Mouse (Mus musculus) liver, embryonic 14.5 days (tissue): ENCODE data around the gene Sh3glb1. TPM values are rescaled to one million over a fixed set of nuclear protein-coding genes. Genes with fewer than 3 reads are reported as not detected.

ENCODE experiments used
- ATAC-seq: fragments of 200-750 bp; cut with Nextera tagmentation; 2 replicates; pipeline ENCODE4 v1.8.0; 2017; ENCODE audit warnings: moderate number of reproducible peaks, mild to moderate bottlenecking, moderate library complexity; ENCODE audit not compliant: insufficient read depth
- DNase-seq, 3 experiments: peaks; one replicate each; pipeline ENCODE4 v3.0.0-alpha.2; 2012 to 2013; ENCODE audit warnings: low read depth in 3 of 3, low spot score in 3 of 3
- H3K27ac ChIP-seq: fragments of 300-500 bp; sonication (generic); 2 replicates; pipeline ENCODE4 v1.5.1; 2014; ENCODE audit warnings: moderate library complexity, mild to moderate bottlenecking, control low read depth, inconsistent platforms
- H3K27me3 ChIP-seq: fragments of 300-500 bp; sonication (generic); 2 replicates; pipeline ENCODE4 v1.6.1; 2014; ENCODE audit warnings: mild to moderate bottlenecking, low read length, moderate library complexity; ENCODE audit not compliant: control insufficient read depth, insufficient read depth
- H3K36me3 ChIP-seq: fragments of 300-500 bp; sonication (generic); replicated peaks from 2 replicates; pipeline ENCODE4 v1.6.1; 2014; ENCODE audit warnings: low read depth; ENCODE audit not compliant: control insufficient read depth, insufficient read depth
- H3K4me1 ChIP-seq, 2 experiments: fragments of 200-500 bp in 1 of 2; fragments of 300-500 bp in 1 of 2; sonication (generic) in 1 of 2; replicated peaks; 2 replicates each; pipeline ENCODE4 v1.6.1; 2012 to 2014; ENCODE audit warnings: antibody characterized with exemption in 1 of 2, inconsistent platforms in 1 of 2, low read length in 1 of 2; ENCODE audit not compliant: control insufficient read depth in 2 of 2, insufficient read depth in 2 of 2
- H3K4me2 ChIP-seq: fragments of 300-500 bp; sonication (generic); 2 replicates; pipeline ENCODE4 v1.6.1; 2014; ENCODE audit warnings: low read depth, mild to moderate bottlenecking, control low read depth, moderate library complexity
- H3K4me3 ChIP-seq, 2 experiments: fragments of 200-500 bp in 1 of 2; fragments of 300-500 bp in 1 of 2; sonication (generic) in 1 of 2; 2 replicates each; pipeline ENCODE4 v1.5.1; 2012 to 2014; ENCODE audit warnings: low read depth in 2 of 2, low read length in 2 of 2, mild to moderate bottlenecking in 2 of 2, control low read depth in 1 of 2, inconsistent platforms in 1 of 2, moderate library complexity in 1 of 2; ENCODE audit not compliant: insufficient read depth in 1 of 2
- H3K9ac ChIP-seq: fragments of 300-500 bp; sonication (generic); replicated peaks from 2 replicates; pipeline ENCODE4 v1.6.1; 2014; ENCODE audit warnings: mild to moderate bottlenecking, control low read depth, moderate library complexity
- H3K9me3 ChIP-seq: fragments of 300-500 bp; sonication (generic); 2 replicates; pipeline ENCODE4 v1.6.1; 2016; ENCODE audit warnings: low read length, mixed read lengths; ENCODE audit not compliant: control insufficient read depth
- CTCF ChIP-seq: IDR thresholded peaks from 2 replicates; pipeline ENCODE4 v1.5.1; 2016; ENCODE audit warnings: antibody characterized with exemption, low read depth, control low read depth
- EP300 ChIP-seq: IDR thresholded peaks from 2 replicates; pipeline ENCODE4 v1.6.1; 2016; ENCODE audit warnings: antibody characterized with exemption, low read depth
- WGBS: fragments of 180-500 bp; shearing (Covaris S2); extraction: QIAGEN DNeasy Blood & Tissue Kit; methylation state at CpG from one replicate; pipeline ENCODE4 v1.1.7; 2014; ENCODE audit not compliant: insufficient replicate concordance; 5-methylcytosine and 5-hydroxymethylcytosine counted together
- polyA plus RNA-seq, 2 experiments: library from polyadenylated mRNA; depleted of rRNA in 1 of 2; stranded (reverse) in 1 of 2; unstranded in 1 of 2; fragments of >200 nt; fragmentation: Nextera tagmentation in 1 of 2; extraction: Ambion mirVana in 1 of 2; gene quantifications; 2 replicates each; pipeline versions ENCODE4 v1.2.1 to v1.2.3; 2012 to 2014

Gene Sh3glb1
- polyA plus RNA-seq, 2 experiments: 11.7 to 74.4 TPM

DNA sequence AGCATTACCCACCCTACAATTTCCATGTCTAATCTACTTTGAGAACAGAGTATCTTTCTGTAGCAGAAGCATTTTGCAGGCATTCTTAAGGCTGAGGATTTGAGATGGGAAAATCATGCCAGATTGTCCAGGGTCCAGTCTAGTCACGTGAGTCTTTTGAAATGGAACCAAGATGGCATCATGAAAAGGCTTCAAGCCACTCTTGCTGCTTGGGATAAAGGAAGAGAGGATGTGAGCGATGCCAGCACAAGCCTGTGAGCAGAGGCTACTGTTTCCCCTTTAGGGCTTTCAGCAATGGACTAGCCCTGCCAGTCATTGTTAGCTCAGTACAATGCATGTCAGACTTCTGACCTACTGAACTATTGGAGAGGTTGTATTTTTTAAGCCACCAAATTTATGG lies 51.2 kb downstream of the Sh3glb1 start:
- TF ChIP-seq CTCF (no peak), EP300 (0 out of 2 replicates have a peak, but pooled peaks have one; percentile 19)
- 56% methylated on average over 2 of the region's 2 CpGs for WGBS
- peak overlapping the region; percentile 99 for H3K27ac ChIP-seq

DNA sequence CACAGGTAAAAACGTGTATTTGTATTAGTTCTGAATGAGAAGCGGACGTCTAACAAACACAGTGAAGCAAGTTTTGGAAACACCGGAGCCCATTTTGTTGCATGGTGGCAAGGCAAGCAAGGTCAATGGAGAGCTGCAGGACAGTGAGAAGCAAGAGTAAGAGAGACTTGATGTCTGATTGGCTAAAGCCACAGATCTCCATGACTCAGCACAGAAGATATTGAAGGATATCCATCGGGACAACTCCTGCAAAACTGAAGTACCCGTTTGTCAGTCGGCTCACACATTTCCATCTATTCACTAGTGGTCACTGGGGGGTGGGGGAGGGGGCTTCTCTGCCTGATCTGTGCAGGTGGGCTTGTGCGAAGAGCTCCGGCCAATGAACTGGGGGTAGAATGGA lies 52.1 kb downstream of the Sh3glb1 start:
- H3K27me3 ChIP-seq: no peaks in the 10 kb centered on the region
- no peaks in the 10 kb centered on the region for H3K36me3 ChIP-seq
- no peak overlapping the region; the same call in 1 of the 2 replicates for H3K9ac ChIP-seq
- TF ChIP-seq EP300 (no peak), CTCF (no peak)
- no peak overlapping the region for H3K4me2 ChIP-seq
- no peaks in the 10 kb centered on the region for H3K9me3 ChIP-seq
- peak overlapping the region; percentile 99 for H3K27ac ChIP-seq
- WGBS: 76% methylated on average over 9 of the region's 9 CpGs
- H3K4me3 ChIP-seq: no peak overlapping the region
- ATAC-seq (no peak), DNase-seq (peak in 1 of 3 experiments; percentile 86)
- H3K4me1 ChIP-seq: peaks cover 61 to 70% of the 10 kb centered on the region in 2 experiments

More for the DNA sequence above, 51.2 kb downstream of the Sh3glb1 start:
- no peak for DNase-seq
- no peak for ATAC-seq
- H3K36me3 ChIP-seq: no peaks in the 10 kb centered on the region
- H3K27me3 ChIP-seq: no peaks in the 10 kb centered on the region
- H3K9me3 ChIP-seq: no peaks in the 10 kb centered on the region
- H3K4me2 ChIP-seq: peak overlapping the region; percentile 77
- peak overlapping the region; percentile 62 for H3K9ac ChIP-seq
- peaks cover 52 to 61% of the 10 kb centered on the region in 2 experiments for H3K4me1 ChIP-seq
- no peak overlapping the region for H3K4me3 ChIP-seq

DNA sequence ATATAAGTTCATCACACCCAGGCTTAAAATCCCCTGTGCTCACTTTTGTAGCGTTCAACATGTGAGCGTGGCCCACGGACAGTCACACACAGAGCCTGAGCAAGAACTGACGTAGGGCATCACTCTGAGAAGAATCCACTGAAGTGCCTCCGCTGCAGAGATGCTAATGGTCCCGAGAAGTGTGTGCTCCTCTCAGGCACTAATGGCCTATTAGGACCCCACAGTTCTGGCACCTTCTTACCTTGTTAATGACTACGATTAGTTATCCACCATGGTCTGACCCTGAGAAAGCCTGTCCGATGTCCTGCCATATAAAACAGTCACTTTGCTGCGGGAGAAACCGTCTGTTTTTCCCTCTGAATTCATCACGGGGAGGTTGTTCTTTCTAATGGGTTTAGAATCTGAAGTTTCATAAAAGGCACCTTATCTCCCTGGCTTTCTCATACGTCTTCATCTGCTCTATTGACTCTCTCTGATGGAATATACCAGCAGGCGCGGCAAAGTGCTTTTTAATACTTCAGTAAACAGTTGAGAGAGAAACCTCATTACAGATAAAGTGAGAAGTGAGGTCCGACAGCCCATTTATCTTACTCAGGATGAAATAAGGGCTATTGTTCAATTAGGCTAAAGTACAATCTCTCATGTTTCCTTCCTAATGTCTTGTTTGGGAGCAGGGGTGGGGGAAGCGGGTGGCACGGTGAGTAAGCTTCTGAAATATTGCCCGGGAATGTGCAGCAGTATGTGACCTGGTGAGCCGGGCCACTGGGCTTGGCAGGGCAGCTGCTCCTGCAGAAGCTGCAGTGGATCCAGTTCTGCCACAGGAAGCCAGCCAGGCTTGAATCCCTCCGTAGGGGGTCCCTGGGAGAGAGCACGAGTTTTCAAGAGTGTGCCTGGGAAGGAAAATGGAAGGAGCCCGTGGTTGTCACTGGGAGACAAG lies 55.5 kb downstream of the Sh3glb1 start:
- no peaks in the 10 kb centered on the region for H3K36me3 ChIP-seq
- ATAC-seq (no peak), DNase-seq (no peak)
- H3K27ac ChIP-seq: no peak overlapping the region
- no peak overlapping the region for H3K4me2 ChIP-seq
- H3K4me3 ChIP-seq: no peak overlapping the region
- no peaks in the 10 kb centered on the region for H3K27me3 ChIP-seq
- H3K4me1 ChIP-seq: peaks cover 55 to 62% of the 10 kb centered on the region in 2 experiments
- H3K9ac ChIP-seq: no peak overlapping the region
- no peaks in the 10 kb centered on the region for H3K9me3 ChIP-seq
- 54% methylated on average over 22 of the region's 22 CpGs for whole genome bisulfite sequencing
- TF ChIP-seq CTCF: no peak
- TF ChIP-seq EP300: no peak

DNA sequence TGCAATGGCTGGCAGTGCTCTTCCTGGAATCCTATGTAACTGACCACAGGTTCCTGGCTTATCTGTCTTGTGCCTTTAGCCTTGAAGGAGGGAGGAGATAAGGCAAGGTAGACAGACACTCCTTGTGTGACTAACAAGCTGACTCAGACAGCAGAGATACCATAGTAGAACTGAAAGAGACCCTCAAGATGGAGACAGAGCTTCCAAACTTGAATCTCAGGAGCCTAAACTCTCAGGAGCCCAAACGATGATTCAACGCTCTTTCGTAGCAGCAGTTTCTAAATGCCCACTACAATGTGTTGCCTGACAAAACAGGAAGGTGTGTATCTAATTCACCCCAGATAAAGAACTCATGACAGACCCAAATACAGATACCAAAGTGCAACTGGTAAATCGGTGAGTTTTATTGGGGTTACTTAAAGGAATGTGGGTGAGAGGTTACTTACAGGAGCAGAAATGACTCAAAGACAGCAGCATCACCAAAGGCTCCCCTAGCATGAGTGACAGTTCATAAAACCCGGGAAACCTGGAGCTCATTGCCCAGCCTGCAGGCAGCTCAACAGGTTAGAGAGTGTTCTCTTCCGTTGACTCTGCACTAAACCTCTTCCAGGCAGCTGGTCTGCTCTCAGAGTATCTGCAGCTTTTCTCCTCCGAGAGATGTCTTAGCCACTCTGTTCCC lies 56.6 kb downstream of the Sh3glb1 start:
- ATAC-seq: peak; percentile 60
- TF ChIP-seq CTCF: no peak
- peak; percentile 59 for TF ChIP-seq EP300
- 54% methylated on average over 7 of the region's 7 CpGs for WGBS
- peak in 2 of 3 experiments; percentile 38 to 61 for DNase-seq
- Histone ChIP-seq H3K27me3 (no peaks in the 10 kb centered on the region), H3K9ac (no peak overlapping the region), H3K4me3 (no peak overlapping the region), H3K9me3 (no peaks in the 10 kb centered on the region), H3K36me3 (no peaks in the 10 kb centered on the region), H3K27ac (peak overlapping the region; percentile 16), H3K4me1 (peaks cover 44 to 52% of the 10 kb centered on the region in 2 experiments), H3K4me2 (peak overlapping the region; percentile 32)
